Mouse (Mus musculus) layer of hippocampus, postnatal 14 days (tissue): Measurements from ENCODE around the gene Galp. TPM values are rescaled to one million over a fixed set of nuclear protein-coding genes. Genes with fewer than 3 reads are reported as not detected.
A peak's percentile ranks its signal among the peaks of the same experiment; 100 is the strongest.
"Not testable (repeated sequence)": the region's sequence is repeated elsewhere in the genome, so short reads cannot be mapped to it uniquely, and the experiment has no call there.

ENCODE experiments used
- DNase-seq, 2 experiments: peaks; one replicate each; pipeline ENCODE4 v3.0.0; 2021 to 2022; ENCODE audit warnings: low spot score in 2 of 2, mixed read lengths in 1 of 2
- total RNA-seq, 2 experiments: library from RNA; stranded (reverse); gene quantifications; 2 replicates each; pipeline ENCODE4 v1.2.3; 2021

The Galp gene
- total RNA-seq, 2 experiments from 2014 or later: not detected

- not testable (repeated sequence) for DNase-seq
Measured at GRCm38 (mm10) chr7:6174365-6174987, 22.4 kb upstream of the Galp start.

DNA sequence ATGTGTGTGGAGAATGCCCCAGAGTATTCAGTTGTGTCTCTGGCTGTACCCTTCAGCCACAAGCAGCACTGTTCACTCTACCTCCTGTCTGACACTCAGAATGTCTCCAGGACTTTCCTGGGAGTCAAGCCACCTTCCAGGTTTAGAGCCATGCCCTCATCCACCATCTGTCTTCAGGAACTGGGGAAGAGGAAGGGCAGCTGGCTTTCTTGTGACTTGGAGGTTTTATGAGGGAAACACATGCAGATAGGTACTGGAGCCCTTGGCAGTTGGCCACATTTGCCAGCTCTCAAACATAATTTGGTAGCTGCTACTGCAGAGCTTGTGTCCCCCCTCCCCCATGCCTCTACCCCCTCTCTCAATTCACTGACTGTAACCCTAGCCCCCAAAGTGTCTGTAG, 17.9 kb upstream of the Galp start:
- DNase-seq: no peak

DNA sequence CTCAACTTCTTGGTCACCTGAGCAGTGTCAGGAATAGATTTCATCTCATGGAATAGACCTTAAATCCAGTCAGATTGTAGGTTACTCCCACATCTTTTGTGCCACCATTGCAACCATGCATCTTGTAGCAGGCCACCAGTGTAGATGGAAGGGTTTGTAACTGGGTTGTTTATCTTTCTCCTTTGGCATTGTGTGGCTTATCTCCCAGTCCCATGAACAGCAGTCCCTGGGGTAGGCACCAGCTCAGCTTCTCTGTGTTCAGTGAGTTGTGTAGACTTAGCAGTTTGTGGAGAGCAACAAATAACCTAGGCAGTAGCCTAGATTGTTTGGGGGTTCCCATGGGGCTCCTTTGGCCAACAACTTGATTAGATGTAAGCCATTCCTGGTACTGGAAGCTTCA, 14.0 kb upstream of the Galp start:
- DNase-seq: no peak

- no peak for DNase-seq
Measured at GRCm38 (mm10) chr7:6183802-6184201, 13.1 kb upstream of the Galp start.

DNA sequence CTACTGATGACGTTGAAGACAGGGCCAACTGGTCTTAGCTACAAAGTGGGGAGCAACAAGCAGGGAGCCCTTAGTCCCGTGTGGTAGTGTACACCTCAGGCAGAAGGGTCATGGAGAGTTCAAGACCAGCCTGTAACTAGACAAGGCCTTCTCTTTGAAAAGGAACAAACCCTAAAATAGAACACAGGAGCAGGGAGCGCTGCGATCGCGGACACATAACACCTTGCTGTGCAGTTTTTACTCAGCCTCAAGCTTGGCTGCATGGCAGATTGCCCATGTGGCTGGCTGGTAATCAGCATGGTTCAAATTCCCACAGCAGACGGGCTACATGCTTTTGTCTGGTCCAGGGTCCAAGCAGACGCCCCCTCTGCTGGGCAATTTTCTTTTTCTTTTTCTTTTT, 12.4 kb upstream of the Galp start:
- no peak for DNase-seq

DNA sequence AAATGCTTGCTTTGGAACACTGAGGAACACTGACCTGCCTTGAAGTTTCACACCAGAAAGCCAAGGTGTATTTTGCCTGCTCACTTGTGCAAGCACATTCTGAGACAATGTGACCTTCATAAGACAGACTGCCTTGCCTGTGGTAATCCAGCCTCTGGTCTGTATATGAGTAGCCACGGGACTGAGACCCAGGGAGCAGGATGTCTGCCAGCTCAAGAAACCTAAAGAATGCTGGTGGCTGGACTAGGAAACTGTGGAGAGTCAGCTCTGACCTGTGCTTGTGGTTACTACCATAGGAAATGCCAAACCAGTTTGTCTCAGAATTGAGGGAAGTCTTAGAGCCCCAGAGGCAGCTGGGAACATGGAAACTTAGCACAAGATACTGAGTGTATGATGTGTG, 11.5 kb upstream of the Galp start:
- no peak for DNase-seq

DNA sequence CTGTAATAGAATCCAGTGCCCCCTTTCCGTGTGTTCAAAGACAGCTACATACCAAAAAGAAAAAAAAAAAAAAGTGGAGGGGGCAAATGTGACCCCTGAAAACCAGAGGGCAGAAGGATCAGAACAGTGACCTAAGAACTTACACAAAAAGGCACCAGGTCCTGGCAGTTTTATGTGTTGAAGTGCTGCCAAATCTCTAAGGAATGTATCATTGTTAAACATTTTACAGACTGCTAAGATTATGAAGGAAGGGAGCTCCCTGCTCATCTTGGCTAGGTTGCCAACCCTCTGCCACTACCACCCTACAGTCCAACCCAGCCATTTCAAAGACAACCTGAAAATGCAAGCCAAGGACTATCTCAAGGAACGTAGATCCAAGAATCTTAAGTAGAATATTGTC, 10.7 kb upstream of the Galp start:
- DNase-seq: no peak

DNA sequence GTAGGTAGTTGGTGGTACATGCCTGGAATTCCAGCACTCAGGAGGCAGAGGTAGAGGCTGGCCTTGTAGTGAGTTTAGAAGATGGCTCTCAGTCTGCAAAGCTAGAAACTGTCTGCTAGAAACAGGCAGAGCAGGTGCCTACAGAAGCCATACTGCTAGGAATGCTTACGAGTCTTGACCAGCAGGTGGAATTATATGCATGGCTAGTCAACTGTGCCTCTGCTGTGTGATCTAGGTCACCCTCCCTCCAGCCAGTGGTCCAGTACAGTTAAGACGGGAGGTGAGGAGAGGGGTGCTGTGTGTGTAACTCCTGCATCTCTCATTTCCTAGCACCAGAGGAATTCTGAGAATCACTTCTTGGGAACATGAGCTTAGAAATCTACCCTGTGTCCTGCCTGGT, 10.1 kb upstream of the Galp start:
- DNase-seq: no peak

DNA sequence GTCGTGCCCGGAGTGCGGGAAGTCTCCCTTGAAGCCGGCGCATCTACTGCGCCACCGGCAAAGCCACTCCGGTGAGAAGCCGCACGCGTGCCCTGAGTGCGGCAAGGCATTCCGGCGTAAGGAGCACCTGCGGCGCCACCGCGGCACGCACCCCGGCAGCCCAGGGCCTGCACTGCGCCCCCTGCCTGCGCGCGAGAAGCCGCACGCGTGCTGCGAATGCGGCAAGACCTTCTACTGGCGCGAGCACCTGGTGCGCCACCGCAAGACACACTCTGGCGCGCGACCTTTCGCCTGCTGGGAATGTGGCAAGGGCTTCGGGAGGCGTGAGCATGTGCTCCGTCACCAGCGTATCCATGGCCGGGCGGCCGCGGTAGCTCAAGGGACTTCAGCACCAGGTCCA, 7.3 kb upstream of the Galp start:
- no peak for DNase-seq

DNA sequence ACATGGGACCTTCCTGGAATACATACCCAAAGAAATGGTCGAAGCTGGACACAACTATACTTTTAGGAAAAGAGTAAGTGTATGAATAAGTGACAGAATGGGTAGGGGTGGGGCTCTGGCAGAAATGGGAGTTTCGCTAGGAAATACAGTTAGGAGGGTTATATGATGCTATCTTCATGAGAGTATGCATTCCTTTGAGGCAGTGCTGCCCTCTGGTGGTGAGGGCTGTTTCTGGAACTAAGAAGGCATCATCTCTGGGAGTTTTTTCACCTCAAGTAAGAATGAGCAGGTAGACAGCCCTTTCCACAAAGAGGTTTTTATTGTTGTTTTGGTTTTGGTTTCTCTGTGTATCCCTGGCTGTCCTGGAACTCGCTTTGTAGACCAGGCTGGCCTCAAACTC, 5.5 kb upstream of the Galp start:
- peak; percentile 58 to 77 for DNase-seq

- DNase-seq: no peak
Measured at GRCm38 (mm10) chr7:6194129-6194528, 2.8 kb upstream of the Galp start.

GRCm38 (mm10) chr7:6195777-6196176, 1.1 kb upstream of the Galp start:
- no peak for DNase-seq

DNA sequence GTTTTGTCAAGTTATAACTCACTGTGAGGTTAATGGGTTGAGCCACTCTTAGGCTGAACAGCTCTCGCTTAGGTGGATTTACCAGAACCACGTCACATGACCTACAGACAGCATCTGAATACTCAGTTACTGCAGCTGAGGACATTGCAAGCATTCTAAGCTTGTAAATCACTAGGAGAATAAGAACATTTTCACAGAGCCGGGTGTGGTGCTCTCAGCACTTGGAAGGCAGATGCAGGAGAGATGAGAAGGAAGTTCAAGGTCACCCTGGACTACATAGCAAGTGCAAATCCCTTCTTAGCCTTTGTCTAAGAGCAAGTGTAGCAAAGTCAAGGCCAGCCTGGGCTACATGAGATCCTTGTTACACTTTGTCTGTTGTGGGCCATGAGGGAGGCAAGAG, 7.3 kb downstream of the Galp start:
- DNase-seq: no peak

GRCm38 (mm10) chr7:6213144-6213543, 16.3 kb downstream of the Galp start:
- no peak for DNase-seq

DNA sequence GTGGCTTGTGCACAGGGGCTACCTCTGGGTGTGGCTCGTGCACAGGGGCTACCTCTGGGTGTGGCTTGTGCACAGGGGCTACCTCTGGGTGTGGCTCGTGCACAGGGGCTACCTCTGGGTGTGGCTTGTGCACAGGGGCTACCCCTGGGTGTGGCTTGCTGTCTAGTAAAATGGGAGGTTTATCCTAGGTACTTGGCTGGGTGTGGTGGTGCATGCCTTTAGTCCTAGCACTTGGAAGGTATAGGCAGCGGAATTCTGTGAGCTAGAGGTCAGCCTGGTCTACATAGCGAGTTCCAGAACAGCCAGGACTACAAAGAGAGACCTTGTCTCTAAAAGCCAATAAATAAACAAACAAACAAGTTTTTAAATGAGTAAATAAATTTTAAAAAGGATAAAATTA, 17.8 kb downstream of the Galp start:
- not testable (repeated sequence) for DNase-seq

DNA sequence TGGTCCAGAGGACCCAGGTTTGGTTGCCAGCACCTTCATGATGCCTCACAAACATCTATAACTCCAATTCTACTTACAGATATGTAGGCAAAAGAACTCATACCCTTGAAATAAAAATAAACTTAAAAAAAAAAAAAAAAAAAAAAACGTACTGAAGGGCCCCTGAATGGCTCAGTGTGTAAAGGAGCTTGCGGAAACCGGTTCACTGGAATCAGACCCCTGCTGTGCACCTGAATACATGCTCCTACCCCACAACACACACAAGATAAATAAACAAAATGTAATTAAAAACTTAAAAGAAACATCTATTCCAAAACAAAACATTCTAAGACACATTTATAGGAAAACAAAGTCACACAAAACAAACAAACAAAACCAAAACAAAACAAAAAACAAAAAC, 23.3 kb downstream of the Galp start:
- no peak for DNase-seq

- DNase-seq: no peak
Measured at GRCm38 (mm10) chr7:6221978-6222377, 25.1 kb downstream of the Galp start, which contains the start of gene Zscan5b. TSS of gene Zscan5b (plus strand) at chr7:6222278.

DNA sequence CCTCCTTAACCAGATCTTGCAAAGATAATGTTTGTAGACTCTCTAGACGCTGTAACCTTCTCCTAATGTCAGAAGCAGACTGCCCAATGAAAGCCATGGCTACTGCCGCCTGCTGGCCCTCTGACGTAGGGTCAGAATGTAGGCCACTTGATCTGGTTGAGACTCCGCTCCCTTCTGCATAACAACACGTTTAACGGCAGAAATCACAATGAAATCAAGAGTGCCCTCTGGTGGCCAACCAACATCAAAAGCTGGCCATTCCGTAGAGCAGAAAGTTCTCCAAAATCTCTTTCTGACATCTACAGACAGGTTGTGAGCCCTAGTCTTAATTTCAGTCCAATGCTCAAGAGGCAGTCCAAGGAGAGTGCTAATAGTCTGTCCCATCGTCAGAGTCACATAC, 31.6 kb downstream of the Galp start:
- DNase-seq: peak; percentile 4 to 16

DNA sequence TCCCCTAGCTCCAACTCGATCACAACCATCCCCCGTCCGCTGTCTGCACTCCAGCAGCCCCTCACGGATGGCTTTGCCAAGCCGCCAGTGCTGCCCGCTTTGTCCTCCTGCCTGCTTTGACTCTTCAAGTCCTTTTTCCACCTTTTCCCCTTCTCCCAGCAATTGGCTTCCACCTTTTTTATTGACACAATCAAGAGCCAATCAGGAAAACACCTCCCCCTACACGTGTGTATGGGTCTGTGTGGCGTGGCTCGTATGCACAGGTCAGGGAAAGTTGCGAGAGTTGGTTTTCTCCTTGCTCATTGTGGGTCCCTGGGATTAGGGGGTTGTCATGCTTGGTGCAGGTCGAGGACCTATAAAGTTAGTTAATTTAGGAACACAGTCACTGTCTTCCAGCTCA, 42.9 kb downstream of the Galp start:
- no peak for DNase-seq

DNA sequence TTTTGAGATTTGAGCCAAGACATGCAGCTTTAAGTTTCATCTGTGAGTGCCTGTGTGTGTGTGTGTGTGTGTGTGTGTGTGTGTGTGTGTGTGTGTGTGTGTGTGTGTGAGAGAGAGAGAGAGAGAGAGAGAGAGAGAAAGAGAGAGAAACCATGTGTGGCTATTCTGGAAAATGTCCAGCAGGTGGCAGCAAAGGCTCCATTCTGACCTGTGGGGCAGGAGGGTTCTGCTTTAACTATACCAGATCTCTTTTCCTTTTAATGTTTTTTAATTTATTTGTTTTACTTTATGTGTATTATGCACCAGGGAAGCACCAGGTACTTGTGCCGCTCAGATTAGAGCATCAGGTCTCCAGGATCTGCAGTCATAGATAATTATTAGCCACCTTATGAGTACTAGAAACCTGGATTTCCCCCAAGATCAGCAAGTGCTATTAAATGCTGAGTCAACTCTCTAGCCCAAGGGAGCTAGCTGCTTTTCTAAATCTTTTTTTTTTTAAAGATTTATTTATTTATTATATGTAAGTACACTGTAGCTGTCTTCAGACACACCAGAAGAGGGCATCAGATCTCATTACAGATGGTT, 44.0 kb downstream of the Galp start:
- peak; percentile 15 to 19 for DNase-seq

DNA sequence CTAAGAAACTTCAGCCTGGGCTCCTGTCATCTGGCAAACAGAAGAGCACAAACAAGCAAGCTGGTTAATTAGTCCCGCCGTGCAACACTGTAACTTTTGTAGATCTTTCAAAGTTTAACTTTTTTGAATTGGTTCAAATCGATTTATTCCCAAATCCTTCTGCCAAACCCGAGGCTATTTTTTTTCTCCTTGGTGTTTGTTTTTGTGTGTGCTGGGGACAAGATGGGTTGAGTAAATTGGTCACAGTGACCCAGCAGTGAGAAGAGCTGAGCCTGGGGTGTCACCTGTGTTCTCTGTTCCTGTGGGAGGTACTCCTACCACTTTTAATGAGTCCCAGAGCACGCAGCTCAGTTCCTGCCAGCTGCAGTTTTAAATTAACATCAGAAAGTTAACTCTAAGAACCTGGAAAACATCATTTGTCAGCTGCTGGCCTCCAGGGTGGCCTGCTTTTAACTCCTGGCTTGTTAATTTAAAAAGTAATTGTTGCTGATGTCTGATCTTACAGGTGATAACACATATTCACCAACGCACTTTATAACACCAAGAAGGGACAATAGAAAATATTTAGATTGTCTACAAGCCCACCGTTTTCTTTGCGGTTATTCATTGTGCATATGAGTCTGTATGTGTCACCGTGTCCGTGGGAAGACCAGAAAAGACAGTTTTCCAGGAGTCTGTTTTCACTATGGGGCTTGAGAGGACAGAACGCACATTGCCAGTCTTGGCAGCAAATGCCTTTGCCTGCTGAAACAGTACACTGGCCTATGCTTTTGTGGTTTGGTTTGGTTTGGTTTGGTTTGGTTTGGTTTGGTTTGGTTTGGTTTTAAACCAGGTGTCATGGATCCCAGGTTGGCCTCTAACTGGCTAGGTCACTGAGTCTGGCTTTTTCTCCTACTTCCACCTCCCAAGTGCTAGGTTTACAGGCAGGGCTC, 47.7 kb downstream of the Galp start:
- DNase-seq: no peak

DNA sequence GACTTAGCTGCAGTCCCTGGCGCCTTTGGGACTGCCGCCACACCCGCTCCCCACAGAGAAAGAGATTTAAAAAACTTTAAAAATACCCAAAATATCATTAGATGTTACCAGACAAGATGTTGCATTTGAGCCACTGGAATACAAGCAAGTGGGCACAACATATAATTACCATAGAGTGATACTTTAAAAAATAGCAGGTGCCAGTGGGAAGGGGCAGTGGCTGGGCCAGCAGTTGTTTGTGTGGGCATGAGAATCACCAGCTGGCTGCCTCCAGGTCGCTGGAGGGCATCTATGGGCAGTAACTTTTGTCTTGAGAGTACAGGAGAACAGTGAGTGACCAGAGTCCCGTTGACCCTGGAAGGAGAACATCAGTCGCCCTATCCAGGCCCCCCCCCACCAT, 55.5 kb downstream of the Galp start, which contains the start of gene Epp13:
Gene Epp13 (plus strand): TSS at position 301 of the 400 bp plus-strand sequence.
- no peak for DNase-seq
